Mouse (Mus musculus) liver, embryonic 12.5 days (tissue): ENCODE results near the gene Pitx2. TPM values are rescaled to one million over a fixed set of nuclear protein-coding genes. Genes with fewer than 3 reads are reported as not detected.

ENCODE experiments used
- ATAC-seq: fragments of 200-750 bp; cut with Nextera tagmentation; 2 replicates; pipeline ENCODE4 v1.8.0; 2017; ENCODE audit warnings: moderate number of reproducible peaks, mild to moderate bottlenecking, moderate library complexity
- H3K27ac ChIP-seq: fragments of 300-500 bp; sonication (generic); 2 replicates; pipeline ENCODE4 v1.5.1; 2016; ENCODE audit warnings: mild to moderate bottlenecking
- H3K27me3 ChIP-seq: fragments of 300-500 bp; sonication (generic); replicated peaks from 2 replicates; pipeline ENCODE4 v1.6.1; 2016; ENCODE audit warnings: mild to moderate bottlenecking, moderate library complexity
- H3K36me3 ChIP-seq: fragments of 300-500 bp; sonication (generic); 2 replicates; pipeline ENCODE4 v1.6.1; 2016; ENCODE audit warnings: mild to moderate bottlenecking, moderate library complexity
- H3K4me1 ChIP-seq: fragments of 300-500 bp; sonication (generic); 2 replicates; pipeline ENCODE4 v1.6.1; 2016
- H3K4me2 ChIP-seq: fragments of 300-500 bp; sonication (generic); 2 replicates; pipeline ENCODE4 v1.6.1; 2016; ENCODE audit warnings: mild to moderate bottlenecking, moderate library complexity
- H3K4me3 ChIP-seq: fragments of 300-500 bp; sonication (generic); 2 replicates; pipeline ENCODE4 v1.5.1; 2016; ENCODE audit warnings: mild to moderate bottlenecking, moderate library complexity
- H3K9ac ChIP-seq: fragments of 300-500 bp; sonication (generic); 2 replicates; pipeline ENCODE4 v1.6.1; 2016; ENCODE audit warnings: mild to moderate bottlenecking, moderate library complexity
- H3K9me3 ChIP-seq: fragments of 300-500 bp; sonication (generic); replicated peaks from 2 replicates; pipeline ENCODE4 v1.6.1; 2016; ENCODE audit warnings: mild to moderate bottlenecking, moderate library complexity
- WGBS: fragments of 180-500 bp; shearing (Covaris S2); methylation state at CpG from one replicate; pipeline ENCODE4 v1.1.7; 2016; ENCODE audit not compliant: insufficient replicate concordance; 5-methylcytosine and 5-hydroxymethylcytosine counted together
- polyA plus RNA-seq: library from polyadenylated mRNA; unstranded; fragments of >200 nt; fragmentation: Nextera tagmentation; extraction: Ambion mirVana; gene quantifications from 2 replicates; pipeline ENCODE4 v1.2.1, GENCODE M21; 2016

Gene Pitx2
- polyA plus RNA-seq, 1 experiment from 2014 or later, result 5.9 TPM

- H3K9ac ChIP-seq, result no peak overlapping the region
- H3K36me3 ChIP-seq, result no peaks in the 10 kb centered on the region
- H3K27ac ChIP-seq, result no peak overlapping the region
- no peaks in the 10 kb centered on the region for H3K9me3 ChIP-seq
- H3K4me1 ChIP-seq, result no peaks in the 10 kb centered on the region
- H3K4me2 ChIP-seq, result no peak overlapping the region
- no peak overlapping the region for H3K4me3 ChIP-seq
- no peak for ATAC-seq
- H3K27me3 ChIP-seq, result peaks cover 85% of the 10 kb centered on the region
- 6% methylated on average over 12 of the region's 12 CpGs for WGBS
Measured at GRCm38 (mm10) chr3:129195816-129196549, 3.7 kb upstream of the Pitx2 start.

GRCm38 (mm10) chr3:129196550-129196919, 3.1 kb upstream of the Pitx2 start:
- no peak overlapping the region for H3K27ac ChIP-seq
- no peak overlapping the region for H3K9ac ChIP-seq
- peaks cover 86% of the 10 kb centered on the region for H3K27me3 ChIP-seq
- no peak for ATAC-seq
- no peak overlapping the region for H3K4me2 ChIP-seq
- WGBS, result 3% methylated on average over 10 of the region's 10 CpGs
- H3K36me3 ChIP-seq, result no peaks in the 10 kb centered on the region
- H3K9me3 ChIP-seq, result no peaks in the 10 kb centered on the region
- no peaks in the 10 kb centered on the region for H3K4me1 ChIP-seq
- H3K4me3 ChIP-seq, result no peak overlapping the region

GRCm38 (mm10) chr3:129197035-129197434, 2.6 kb upstream of the Pitx2 start:
- ATAC-seq, result no peak
- no peak overlapping the region for H3K4me2 ChIP-seq
- H3K27ac ChIP-seq, result no peak overlapping the region
- H3K4me3 ChIP-seq, result no peak overlapping the region
- peaks cover 86% of the 10 kb centered on the region for H3K27me3 ChIP-seq
- 2% methylated on average over 13 of the region's 13 CpGs for WGBS
- H3K9me3 ChIP-seq, result no peaks in the 10 kb centered on the region
- no peak overlapping the region for H3K9ac ChIP-seq
- no peaks in the 10 kb centered on the region for H3K36me3 ChIP-seq
- no peaks in the 10 kb centered on the region for H3K4me1 ChIP-seq

GRCm38 (mm10) chr3:129197786-129198626, 1.7 kb upstream of the Pitx2 start:
- Histone ChIP-seq H3K27me3 (peaks cover 88% of the 10 kb centered on the region), H3K4me3 (no peak overlapping the region), H3K4me1 (no peaks in the 10 kb centered on the region), H3K9me3 (no peaks in the 10 kb centered on the region), H3K36me3 (no peaks in the 10 kb centered on the region), H3K4me2 (no peak overlapping the region), H3K9ac (no peak overlapping the region), H3K27ac (no peak overlapping the region)
- ATAC-seq, result no peak
- 4% methylated on average over 16 of the region's 16 CpGs for WGBS

GRCm38 (mm10) chr3:129198627-129198903, 1.1 kb upstream of the Pitx2 start:
- no peaks in the 10 kb centered on the region for H3K9me3 ChIP-seq
- no peaks in the 10 kb centered on the region for H3K4me1 ChIP-seq
- H3K36me3 ChIP-seq, result no peaks in the 10 kb centered on the region
- H3K4me2 ChIP-seq, result no peak overlapping the region
- ATAC-seq, result no peak
- H3K9ac ChIP-seq, result no peak overlapping the region
- H3K27ac ChIP-seq, result no peak overlapping the region
- H3K4me3 ChIP-seq, result no peak overlapping the region
- 5% methylated on average over 9 of the region's 11 CpGs for WGBS
- H3K27me3 ChIP-seq, result peaks cover 92% of the 10 kb centered on the region

- no peak overlapping the region for H3K9ac ChIP-seq
- H3K4me3 ChIP-seq, result peak overlapping the region; percentile 26; the same call in 1 of the 2 replicates
- H3K9me3 ChIP-seq, result no peaks in the 10 kb centered on the region
- H3K4me1 ChIP-seq, result no peaks in the 10 kb centered on the region
- no peak for ATAC-seq
- peaks cover 96% of the 10 kb centered on the region for H3K27me3 ChIP-seq
- H3K36me3 ChIP-seq, result no peaks in the 10 kb centered on the region
- whole genome bisulfite sequencing, result 5% methylated on average over 16 of the region's 16 CpGs
- peak overlapping the region; percentile 52 for H3K4me2 ChIP-seq
- H3K27ac ChIP-seq, result no peak overlapping the region
Measured at GRCm38 (mm10) chr3:129199160-129199608, 494 bp upstream of the Pitx2 start.

GRCm38 (mm10) chr3:129200501-129200890, 818 bp downstream of the Pitx2 start:
- WGBS, result 5% methylated on average over 9 of the region's 9 CpGs
- H3K27me3 ChIP-seq, result peaks cover 96% of the 10 kb centered on the region
- no peak for ATAC-seq
- no peak overlapping the region for H3K9ac ChIP-seq
- H3K4me3 ChIP-seq, result no peak overlapping the region
- H3K4me1 ChIP-seq, result no peaks in the 10 kb centered on the region
- no peaks in the 10 kb centered on the region for H3K9me3 ChIP-seq
- no peak overlapping the region for H3K27ac ChIP-seq
- H3K36me3 ChIP-seq, result no peaks in the 10 kb centered on the region
- no peak overlapping the region for H3K4me2 ChIP-seq

- Histone ChIP-seq H3K27ac (no peak overlapping the region), H3K4me2 (no peak overlapping the region), H3K9ac (no peak overlapping the region), H3K4me1 (no peaks in the 10 kb centered on the region), H3K9me3 (no peaks in the 10 kb centered on the region), H3K4me3 (no peak overlapping the region), H3K27me3 (peaks cover 97% of the 10 kb centered on the region), H3K36me3 (no peaks in the 10 kb centered on the region)
- WGBS, result 3% methylated on average over 3 of the region's 3 CpGs
- ATAC-seq, result no peak
Measured at GRCm38 (mm10) chr3:129201156-129201555, 1.5 kb downstream of the Pitx2 start.

- Histone ChIP-seq H3K4me1 (no peaks in the 10 kb centered on the region), H3K27ac (no peak overlapping the region), H3K9me3 (no peaks in the 10 kb centered on the region), H3K27me3 (peaks cover 96% of the 10 kb centered on the region), H3K9ac (no peak overlapping the region), H3K4me2 (no peak overlapping the region), H3K36me3 (no peaks in the 10 kb centered on the region), H3K4me3 (no peak overlapping the region)
- WGBS, result 5% methylated on average over 11 of the region's 11 CpGs
- no peak for ATAC-seq
Measured at GRCm38 (mm10) chr3:129201681-129202255, 2.1 kb downstream of the Pitx2 start.

- Histone ChIP-seq H3K27ac (no peak overlapping the region), H3K9me3 (no peaks in the 10 kb centered on the region), H3K4me1 (no peaks in the 10 kb centered on the region), H3K27me3 (peaks cover 96% of the 10 kb centered on the region), H3K9ac (no peak overlapping the region), H3K4me2 (no peak overlapping the region), H3K4me3 (no peak overlapping the region), H3K36me3 (no peaks in the 10 kb centered on the region)
- 4% methylated on average over 36 of the region's 36 CpGs for whole genome bisulfite sequencing
- no peak for ATAC-seq
Measured at GRCm38 (mm10) chr3:129202871-129203740, 3.4 kb downstream of the Pitx2 start.

- Histone ChIP-seq H3K27me3 (peaks cover 96% of the 10 kb centered on the region), H3K4me3 (peak overlapping the region; percentile 30), H3K9ac (no peak overlapping the region), H3K4me1 (no peaks in the 10 kb centered on the region), H3K36me3 (no peaks in the 10 kb centered on the region), H3K4me2 (peak overlapping the region; percentile 61), H3K27ac (no peak overlapping the region), H3K9me3 (no peaks in the 10 kb centered on the region)
- ATAC-seq, result 0 out of 2 replicates have a peak, but pooled peaks have one; percentile 11
- 3% methylated on average over 31 of the region's 35 CpGs for WGBS
Measured at GRCm38 (mm10) chr3:129203761-129204440, 4.2 kb downstream of the Pitx2 start.
